Mouse (Mus musculus): Measurements from ENCODE around the gene Gm10382. TPM values are rescaled to one million over a fixed set of nuclear protein-coding genes. Genes with fewer than 3 reads are reported as not detected.
"Not testable (repeated sequence)": the region's sequence is repeated elsewhere in the genome, so short reads cannot be mapped to it uniquely, and the experiment has no call there.

The Gm10382 gene
- total RNA-seq, 2 experiments from 2014 or later: 0.28 to 0.48 TPM

DNA sequence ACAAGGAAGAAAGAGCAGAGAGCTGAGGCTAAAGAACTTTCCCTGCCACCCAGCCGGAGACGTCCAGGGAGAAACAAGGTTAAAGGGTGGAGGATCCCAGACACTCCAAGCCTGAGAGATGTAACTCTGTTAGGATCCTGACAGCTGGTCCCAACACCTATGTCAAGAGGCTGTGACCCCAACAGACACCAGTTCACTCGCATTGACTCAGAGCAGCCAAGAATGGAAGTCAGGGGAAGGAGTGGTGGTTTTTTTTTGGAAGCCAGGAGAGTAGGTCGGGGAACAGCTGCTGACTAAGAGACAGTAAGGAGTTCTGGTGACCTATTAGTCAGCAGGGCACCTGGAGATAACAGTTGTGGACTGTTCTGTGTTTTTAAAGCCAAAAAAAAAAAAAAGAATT, 17.1 kb upstream of the Gm10382 start:
- Histone ChIP-seq H3K4me3 (no peak overlapping the region), H3K27ac (no peak overlapping the region)
- TF ChIP-seq CTCF (IDR thresholded peaks at IDR 0.05): no peak
- DNase-seq (ENCODE audit: extremely low spot score in 1 of 2, low spot score in 2 of 2): no peak
- intact Hi-C loops (cut with DNase I): no loop called here

DNA sequence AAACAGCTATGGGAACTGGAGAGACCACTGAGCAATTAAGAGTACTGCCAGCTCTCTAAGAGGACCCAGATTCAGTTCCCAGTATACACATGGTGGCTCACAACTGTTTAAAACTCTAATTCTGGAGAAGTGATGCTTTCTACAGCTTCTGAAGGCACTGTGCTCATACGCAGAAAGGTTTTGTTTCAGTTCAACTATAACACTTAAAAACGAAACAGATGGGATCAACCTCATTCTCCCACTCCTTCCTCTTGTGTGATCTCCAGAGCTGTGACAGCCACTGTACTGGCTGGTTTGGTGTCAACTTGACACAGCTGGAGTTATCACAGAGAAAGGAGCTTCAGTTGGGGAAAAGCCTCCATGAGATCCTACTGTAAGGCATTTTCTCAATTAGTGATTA, 13.3 kb upstream of the Gm10382 start:
- no peak overlapping the region for H3K27ac ChIP-seq
- TF ChIP-seq CTCF (IDR thresholded peaks at IDR 0.05): no peak
- no peak for DNase-seq (ENCODE audit: extremely low spot score in 1 of 2, low spot score in 2 of 2)
- intact Hi-C loops (cut with DNase I): no loop called here
- no peak overlapping the region for H3K4me3 ChIP-seq

DNA sequence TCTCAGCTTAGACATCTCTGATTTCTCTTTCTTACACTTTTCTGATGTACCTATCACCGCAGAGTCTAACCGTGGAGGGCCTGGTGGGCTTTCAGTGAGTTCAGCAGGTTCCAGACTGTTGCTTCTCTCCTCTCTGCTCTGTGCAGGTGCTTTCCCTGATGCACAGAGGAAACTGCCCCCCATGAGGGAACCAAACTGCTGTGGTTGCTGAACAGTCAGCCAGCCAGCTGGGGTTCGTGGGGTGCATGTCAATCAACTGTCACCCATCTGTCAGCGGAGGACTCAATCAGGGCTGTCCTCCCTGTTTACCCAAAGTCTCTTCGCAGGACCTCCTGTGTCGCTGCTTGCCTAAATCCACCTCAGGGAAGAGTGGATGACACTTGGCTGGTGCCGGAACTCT, 11.9 kb upstream of the Gm10382 start:
- no peak for DNase-seq (ENCODE audit: extremely low spot score in 1 of 2, low spot score in 2 of 2)
- TF ChIP-seq CTCF (IDR thresholded peaks at IDR 0.05): no peak
- no peak overlapping the region for H3K27ac ChIP-seq
- H3K4me3 ChIP-seq: no peak overlapping the region
- intact Hi-C loops (cut with DNase I): no loop called here

DNA sequence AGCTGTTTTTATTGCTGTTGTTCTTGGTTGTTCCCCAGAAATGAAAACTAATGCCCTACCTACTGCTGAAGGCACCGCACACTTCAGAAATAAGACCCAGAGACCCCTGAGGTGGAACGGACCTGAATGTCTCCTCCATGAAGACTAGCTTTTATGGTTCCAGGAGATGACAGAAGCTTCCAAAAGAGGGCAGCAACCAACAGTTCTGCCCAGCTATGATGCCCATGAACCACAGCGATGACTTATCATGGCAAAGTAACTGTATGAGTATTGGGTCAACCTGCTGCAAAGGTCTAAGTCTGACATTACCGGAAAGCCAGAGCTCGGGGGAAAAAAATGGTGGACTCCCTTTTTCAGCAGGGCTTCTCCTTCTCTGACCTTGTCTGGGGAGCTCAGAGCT, 10.2 kb upstream of the Gm10382 start:
- intact Hi-C loops (cut with DNase I): no loop called here
- peak; percentile 35 for TF ChIP-seq CTCF (IDR thresholded peaks at IDR 0.05)
- no peak overlapping the region for H3K4me3 ChIP-seq
- H3K27ac ChIP-seq: no peak overlapping the region
- no peak for DNase-seq (ENCODE audit: extremely low spot score in 1 of 2, low spot score in 2 of 2)

- Histone ChIP-seq H3K27ac (no peak overlapping the region), H3K4me3 (no peak overlapping the region)
- no peak for DNase-seq (ENCODE audit: extremely low spot score in 1 of 2, low spot score in 2 of 2)
- TF ChIP-seq CTCF (IDR thresholded peaks at IDR 0.05): no peak
- intact Hi-C loops (cut with DNase I): loop anchor here (1.0 to 5.0 kb wide), 3 partner anchors 30 to 205 kb away; partner anchors contain the start of gene Ncor2
These were observed 7.0 kb upstream of the Gm10382 start for GRCm38 (mm10) chr5:125381954-125382672.

GRCm38 (mm10) chr5:125382673-125383558, 6.2 kb upstream of the Gm10382 start:
- intact Hi-C loops (cut with DNase I): loop anchor here (1.0 to 5.0 kb wide), 3 partner anchors 29 to 206 kb away; partner anchors contain the start of gene Ncor2

DNA sequence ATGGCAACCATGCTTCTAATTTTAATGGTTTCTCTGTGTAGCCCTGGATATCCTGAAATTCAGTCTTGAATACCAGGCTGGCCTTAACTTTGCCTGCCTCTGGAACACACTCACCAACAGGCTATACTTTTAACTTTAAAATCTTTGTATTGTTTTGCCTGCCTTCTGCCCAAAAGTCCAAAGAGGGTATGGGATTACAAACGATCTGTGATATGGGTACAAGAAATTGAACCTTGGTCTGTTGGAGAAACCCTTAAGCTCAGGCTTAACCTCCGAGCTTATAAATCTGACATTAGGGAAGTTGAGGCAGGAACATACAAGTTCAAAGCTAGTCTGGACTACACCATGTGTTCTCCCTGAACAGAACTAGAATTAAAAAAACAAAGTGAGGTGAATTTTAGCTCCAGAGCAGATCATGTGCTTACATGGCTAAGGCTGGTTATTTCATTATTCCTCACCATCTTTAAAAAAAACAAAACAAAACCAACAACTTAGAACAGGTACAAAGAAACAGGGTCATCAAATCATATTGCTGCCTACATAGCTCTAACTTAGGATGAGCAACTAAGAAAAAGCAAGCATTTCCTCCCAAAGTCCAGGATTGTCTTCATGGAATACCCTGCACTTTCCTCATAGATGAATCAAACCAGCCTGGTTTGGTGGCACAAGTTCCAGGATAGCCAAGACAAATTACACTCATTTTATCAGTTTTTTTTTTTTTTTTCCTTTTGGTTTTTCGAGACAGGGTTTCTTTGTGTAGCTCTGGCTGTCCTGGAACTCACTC, 5.3 kb upstream of the Gm10382 start:
- no peak for TF ChIP-seq CTCF (IDR thresholded peaks at IDR 0.05)
- intact Hi-C loops (cut with DNase I): loop anchor here (2.0 to 5.0 kb wide), 2 partner anchors 79 to 207 kb away; partner anchors contain the start of gene Ncor2
- no peak overlapping the region for H3K4me3 ChIP-seq

More at GRCm38 (mm10) chr5:125382673-125383558, 6.2 kb upstream of the Gm10382 start:
- no peak overlapping the region for H3K27ac ChIP-seq
- H3K4me3 ChIP-seq: no peak overlapping the region
- peak in 1 of 2 experiments; percentile 51 for DNase-seq (ENCODE audit: extremely low spot score in 1 of 2, low spot score in 2 of 2)
- peak; percentile 75 for TF ChIP-seq CTCF (IDR thresholded peaks at IDR 0.05)

DNA sequence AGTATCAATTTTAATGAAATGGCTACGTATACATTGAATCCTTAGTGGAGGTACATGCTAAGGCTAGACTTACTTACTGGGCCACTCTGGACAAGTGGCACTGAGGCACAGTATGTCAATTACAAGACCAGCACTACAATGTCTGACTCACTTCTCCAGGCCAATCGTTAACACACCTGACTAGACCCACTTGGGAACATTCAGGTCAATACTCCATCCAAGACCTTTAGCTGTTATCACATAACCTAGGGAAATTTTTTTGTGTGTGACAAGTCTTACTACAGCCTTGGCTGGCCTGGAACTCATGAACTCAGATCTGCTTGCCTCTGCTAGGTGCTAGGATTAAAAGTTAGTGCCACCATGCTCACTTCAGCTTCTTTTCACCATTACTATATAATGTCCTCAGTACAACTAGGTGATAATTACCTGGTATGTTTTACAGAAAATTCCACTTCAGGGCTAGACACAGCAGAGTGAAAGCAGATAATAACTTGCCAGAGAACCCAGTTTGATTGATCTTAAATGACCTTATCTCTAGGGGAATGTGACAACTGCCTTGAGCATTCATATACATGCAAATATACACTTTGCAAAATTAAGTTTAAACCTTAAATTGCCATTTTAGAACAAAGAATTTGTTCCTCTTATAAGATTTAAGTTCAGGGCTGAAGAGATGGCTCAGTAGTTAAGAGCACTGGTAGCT, 4.5 kb upstream of the Gm10382 start:
- Histone ChIP-seq H3K27ac (no peak overlapping the region), H3K4me3 (peak overlapping the region; percentile 44)
- intact Hi-C loops (cut with DNase I): loop anchor here (5.0 kb wide), 1 partner anchor 207 kb away; the partner anchor contains the start of gene Ncor2
- no peak for TF ChIP-seq CTCF (IDR thresholded peaks at IDR 0.05)
- no peak for DNase-seq (ENCODE audit: extremely low spot score in 1 of 2, low spot score in 2 of 2)

More for the DNA sequence above, 5.3 kb upstream of the Gm10382 start:
- no peak for DNase-seq (ENCODE audit: extremely low spot score in 1 of 2, low spot score in 2 of 2)
- no peak overlapping the region for H3K27ac ChIP-seq

DNA sequence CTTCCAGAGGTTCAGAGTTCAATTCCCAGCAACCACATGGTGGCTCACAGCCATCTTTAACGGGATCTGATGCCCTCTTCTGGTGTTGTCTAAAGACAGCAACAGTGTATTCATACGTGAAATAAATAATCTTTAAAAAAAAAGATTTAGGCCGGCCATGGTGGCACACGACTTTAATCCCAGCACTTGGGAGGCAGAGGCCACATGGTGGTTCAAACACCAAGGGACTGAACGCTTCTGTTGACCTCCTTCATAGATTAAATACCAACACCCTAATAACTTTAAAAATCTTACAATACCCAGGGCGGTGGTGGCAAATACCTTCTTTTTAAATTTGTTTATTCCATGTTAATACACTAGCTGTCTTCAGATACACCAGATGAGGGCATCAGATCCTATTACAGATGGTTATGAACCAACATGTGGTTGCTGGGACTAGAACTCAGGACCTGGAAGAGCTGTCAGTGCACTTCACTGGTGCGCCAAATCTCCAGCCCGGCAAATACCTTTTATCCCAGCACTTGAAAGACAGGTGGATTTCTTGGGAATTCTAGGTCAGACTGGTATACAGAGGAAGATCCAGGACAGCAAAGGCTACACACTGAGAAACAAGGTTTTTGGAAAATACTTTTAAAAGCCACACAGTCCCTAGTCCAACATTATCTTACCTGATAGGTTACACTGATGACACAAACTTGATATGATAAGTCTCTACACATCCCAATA, 3.7 kb upstream of the Gm10382 start:
- no peak for DNase-seq (ENCODE audit: extremely low spot score in 1 of 2, low spot score in 2 of 2)
- TF ChIP-seq CTCF (IDR thresholded peaks at IDR 0.05): no peak; the same call in 1 of the 2 replicates
- H3K27ac ChIP-seq: no peak overlapping the region
- intact Hi-C loops (cut with DNase I): no loop called here
- peak overlapping the region; percentile 44 for H3K4me3 ChIP-seq

GRCm38 (mm10) chr5:125387295-125387694, 1.8 kb upstream of the Gm10382 start:
- intact Hi-C loops (cut with DNase I); DNase-seq (ENCODE audit: extremely low spot score in 1 of 2, low spot score in 2 of 2); H3K27ac ChIP-seq: not testable (repeated sequence)
- H3K4me3 ChIP-seq: peak overlapping the region; percentile 21; the same call in 1 of the 2 replicates

All from left cerebral cortex, adult 2 months (tissue).